Mouse (Mus musculus) G1E (cell line): Measurements from ENCODE around the gene Pik3r2. TPM values are rescaled to one million over a fixed set of nuclear protein-coding genes. Genes with fewer than 3 reads are reported as not detected.

Experiments
- ATAC-seq: 2 replicates; pipeline ENCODE4 v1.8.0; 2016; ENCODE audit warnings: mild to moderate bottlenecking; ENCODE audit not compliant: insufficient number of reproducible peaks, poor library complexity, low FRiP score, severe bottlenecking; ENCODE audit errors: extremely low read depth
- DNase-seq: peaks from one replicate; pipeline ENCODE4 v3.0.0; 2012; ENCODE audit warnings: low spot score
- H3K27me3 ChIP-seq: 2 replicates; pipeline ENCODE4 v1.6.1; 2012; ENCODE audit warnings: mild to moderate bottlenecking, low read length, inconsistent platforms; ENCODE audit not compliant: insufficient read depth
- H3K36me3 ChIP-seq: replicated peaks from 2 replicates; pipeline ENCODE3; 2012; ENCODE audit warnings: mild to moderate bottlenecking, inconsistent platforms
- H3K4me1 ChIP-seq: 2 replicates; pipeline ENCODE4 v1.6.1; 2012; ENCODE audit warnings: low read depth, low read length, inconsistent platforms, mixed read lengths; ENCODE audit not compliant: insufficient read depth
- H3K4me3 ChIP-seq: 2 replicates; pipeline ENCODE4 v1.5.1; 2012; ENCODE audit warnings: low read depth, mild to moderate bottlenecking, inconsistent platforms, low read length, moderate library complexity, mixed read lengths
- H3K9me3 ChIP-seq: replicated peaks from 2 replicates; pipeline ENCODE4 v1.6.1; 2012; ENCODE audit warnings: inconsistent platforms
- CTCF ChIP-seq: IDR thresholded peaks from 2 replicates; pipeline ENCODE4 v1.5.1; 2012; ENCODE audit warnings: low read depth, low read length, inconsistent platforms, mixed read lengths
- GATA1 ChIP-seq: IDR thresholded peaks from 2 replicates; pipeline ENCODE4 v1.6.1; 2012; ENCODE audit warnings: borderline replicate concordance, low read length, inconsistent platforms, mixed read lengths
- GATA2 ChIP-seq: IDR thresholded peaks from 2 replicates; pipeline ENCODE4 v1.6.1; 2012; ENCODE audit warnings: low read depth, low read length, inconsistent platforms, borderline replicate concordance
- POLR2AphosphoS5 ChIP-seq: IDR thresholded peaks from 2 replicates; pipeline ENCODE4 v1.6.1; 2012; ENCODE audit warnings: low read depth, low read length, inconsistent platforms; ENCODE audit not compliant: insufficient replicate concordance
- TAL1 ChIP-seq: conservative IDR thresholded peaks from 2 replicates; pipeline ENCODE4 v1.6.1; 2012; ENCODE audit warnings: low read depth, low read length, inconsistent platforms, mixed read lengths
- polyA plus RNA-seq: library from polyadenylated mRNA; stranded (reverse); fragments of >175 nt; gene quantifications from 2 replicates; pipeline ENCODE4 v1.2.3, GENCODE M21; 2012
- total RNA-seq, 2 experiments: library from RNA; stranded (forward) in 1 of 2; stranded (reverse) in 1 of 2; fragments of 200-1000 nt in 1 of 2; fragments of >200 nt in 1 of 2; fragmentation: Nextera tagmentation in 1 of 2; gene quantifications; 2 replicates each; pipeline ENCODE4 v1.2.3; 2014 to 2017

The Pik3r2 gene
- total and polyA plus RNA-seq, 3 experiments: 7.1 to 55.0 (median 13.3) TPM

- peaks cover 49% of the 10 kb centered on the region for H3K36me3 ChIP-seq
- no peaks in the 10 kb centered on the region; the same call in 1 of the 2 replicates for H3K27me3 ChIP-seq
- no peak overlapping the region for H3K4me3 ChIP-seq
- ATAC-seq (no peak), DNase-seq (no peak)
- H3K9me3 ChIP-seq: no peaks in the 10 kb centered on the region
- TF ChIP-seq POLR2AphosphoS5 (no peak), GATA2 (no peak), TAL1 (no peak), CTCF (no peak), GATA1 (no peak)
- H3K4me1 ChIP-seq: peaks cover 80% of the 10 kb centered on the region
These were observed 18.9 kb upstream of the Pik3r2 start for GRCm38 (mm10) chr8:70795370-70795769.

DNA sequence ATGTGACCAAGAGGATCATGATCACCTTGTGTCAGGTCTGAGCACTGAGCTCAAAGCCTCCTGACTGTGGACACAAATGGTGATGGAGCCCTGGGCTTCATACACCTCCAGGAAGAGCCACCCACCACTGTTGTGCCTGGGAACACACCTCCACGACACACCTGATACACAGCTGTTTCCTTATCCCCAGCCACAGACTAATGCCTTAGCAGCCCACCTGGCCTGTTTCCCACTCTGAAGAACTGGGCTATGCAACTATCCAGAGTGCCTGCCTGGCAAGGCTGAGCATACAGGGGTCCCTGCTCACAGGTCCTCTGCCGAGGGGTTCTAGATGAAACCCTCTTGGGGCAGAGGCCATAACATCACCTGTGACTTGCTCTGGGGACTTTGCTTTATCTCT, 17.7 kb upstream of the Pik3r2 start:
- H3K36me3 ChIP-seq: peaks cover 52% of the 10 kb centered on the region
- no peak for TF ChIP-seq POLR2AphosphoS5
- TF ChIP-seq TAL1: no peak
- TF ChIP-seq GATA1: no peak
- no peak for TF ChIP-seq CTCF
- TF ChIP-seq GATA2: no peak
- H3K27me3 ChIP-seq: no peaks in the 10 kb centered on the region; the same call in 1 of the 2 replicates
- no peaks in the 10 kb centered on the region for H3K9me3 ChIP-seq
- ATAC-seq (no peak), DNase-seq (no peak)
- no peak overlapping the region for H3K4me3 ChIP-seq
- H3K4me1 ChIP-seq: peaks cover 84% of the 10 kb centered on the region

DNA sequence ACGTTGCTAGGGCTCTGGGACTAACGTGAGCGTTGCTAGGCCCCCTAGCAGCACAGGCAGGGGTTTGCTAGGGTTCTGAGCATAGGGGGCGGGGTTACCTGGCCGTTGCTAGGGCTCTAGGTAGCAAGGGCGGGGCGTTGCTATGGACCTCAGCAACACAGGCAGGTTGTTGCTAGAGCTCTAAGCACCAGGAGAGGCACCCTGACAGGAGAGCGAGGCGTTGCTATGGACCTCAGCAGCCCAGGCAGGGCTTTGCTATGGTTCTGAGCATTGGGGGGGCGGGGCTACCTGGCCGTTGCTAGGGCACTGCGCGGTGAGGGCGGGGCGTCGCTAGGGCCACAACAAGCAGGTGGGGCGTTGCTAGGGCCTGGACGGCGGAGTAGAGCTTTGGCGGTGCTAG, 16.2 kb upstream of the Pik3r2 start:
- TF ChIP-seq TAL1 (no peak), GATA2 (no peak), GATA1 (no peak), CTCF (no peak), POLR2AphosphoS5 (no peak)
- DNase-seq (peak; percentile 35), ATAC-seq (no peak)
- Histone ChIP-seq H3K4me3 (peak overlapping the region; percentile 90), H3K27me3 (no peaks in the 10 kb centered on the region; the same call in 1 of the 2 replicates), H3K9me3 (no peaks in the 10 kb centered on the region), H3K4me1 (peaks cover 85% of the 10 kb centered on the region), H3K36me3 (peaks cover 60% of the 10 kb centered on the region)

DNA sequence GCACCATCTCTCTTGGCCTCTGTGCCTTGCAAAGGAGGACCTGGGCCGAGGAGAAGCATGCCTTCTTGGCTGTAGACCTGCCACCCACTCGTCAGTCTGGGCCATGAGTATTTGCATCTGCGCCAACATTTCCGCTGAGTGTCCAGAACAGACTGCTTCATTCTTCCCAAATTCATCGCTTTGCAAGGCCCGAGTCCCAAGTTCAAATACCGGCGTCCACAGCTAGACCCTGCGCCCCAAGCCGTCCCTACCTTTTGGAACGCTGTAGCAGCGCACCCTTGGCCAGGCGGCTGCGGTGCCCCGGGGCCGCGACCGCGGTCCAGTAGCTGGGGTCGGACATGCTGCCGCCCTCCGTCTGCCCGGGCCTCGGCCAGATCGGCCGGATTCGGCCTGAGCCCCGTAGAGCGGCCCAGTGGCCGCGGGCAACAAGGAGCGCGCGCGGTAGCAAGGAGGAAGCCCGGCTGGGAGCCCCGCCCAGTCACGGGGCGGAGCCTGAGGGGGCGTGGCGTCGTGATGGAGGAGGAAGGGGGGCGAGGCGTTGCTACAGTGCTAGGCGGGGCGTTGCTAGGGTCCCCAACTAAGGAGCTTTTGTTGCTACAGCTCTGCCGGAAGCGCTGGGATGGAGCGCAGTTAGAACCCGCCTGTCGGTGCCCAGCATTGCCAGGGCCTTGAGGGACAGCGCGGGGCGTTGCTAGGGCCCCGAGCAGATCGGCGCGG, 15.6 kb upstream of the Pik3r2 start:
- Histone ChIP-seq H3K36me3 (peaks cover 66% of the 10 kb centered on the region), H3K27me3 (no peaks in the 10 kb centered on the region; the same call in 1 of the 2 replicates), H3K4me1 (peaks cover 82% of the 10 kb centered on the region), H3K9me3 (no peaks in the 10 kb centered on the region), H3K4me3 (peak overlapping the region; percentile 90)
- TF ChIP-seq GATA2 (no peak), GATA1 (no peak), TAL1 (no peak), POLR2AphosphoS5 (no peak), CTCF (no peak)
- ATAC-seq: peak; percentile 50
- peak; percentile 81 for DNase-seq

DNA sequence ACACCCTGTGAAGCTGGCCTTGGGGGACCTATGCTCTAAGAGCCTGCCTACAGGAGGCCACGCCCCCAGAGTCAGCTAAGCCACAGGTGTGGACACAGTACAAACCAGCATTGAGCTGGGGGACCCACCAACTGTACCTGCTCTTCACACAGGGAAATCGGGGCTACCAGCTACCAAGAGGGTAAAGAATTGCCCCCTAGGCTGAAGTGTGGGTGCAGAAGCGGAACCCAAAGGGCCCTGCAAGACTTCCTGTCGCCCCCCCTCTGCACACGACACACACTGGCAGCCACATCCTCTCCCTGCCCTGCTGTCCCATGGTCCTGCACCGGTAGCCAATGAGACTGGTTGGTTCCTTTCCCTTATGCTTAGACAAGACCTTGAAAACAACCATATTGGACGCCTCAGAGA, 14.8 kb upstream of the Pik3r2 start:
- peaks cover 74% of the 10 kb centered on the region for H3K36me3 ChIP-seq

DNA sequence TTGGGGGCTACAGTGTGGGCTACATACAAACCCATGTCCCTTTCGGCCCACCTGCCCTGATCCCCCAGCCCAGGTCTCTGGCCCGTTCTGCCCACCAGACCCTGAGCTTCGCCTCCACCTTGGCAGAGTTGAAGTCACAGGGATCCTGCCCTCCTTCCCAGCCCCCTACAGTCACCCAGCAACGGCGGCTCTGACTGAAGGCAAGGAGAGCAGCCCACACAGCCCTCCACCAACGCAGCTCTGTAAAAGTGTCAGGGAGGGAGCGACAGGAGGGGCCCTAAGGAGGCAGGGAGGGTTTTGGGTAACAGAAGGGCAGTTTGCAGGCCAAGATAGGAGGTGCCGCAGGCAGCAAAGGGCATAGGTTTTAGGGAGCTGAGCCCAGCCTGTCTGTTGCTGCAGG, 14.3 kb upstream of the Pik3r2 start:
- no peak for DNase-seq
- Histone ChIP-seq H3K9me3 (no peaks in the 10 kb centered on the region), H3K4me3 (peak overlapping the region; percentile 90), H3K36me3 (peaks cover 78% of the 10 kb centered on the region), H3K27me3 (no peaks in the 10 kb centered on the region; the same call in 1 of the 2 replicates), H3K4me1 (peaks cover 82% of the 10 kb centered on the region)
- no peak for TF ChIP-seq POLR2AphosphoS5
- no peak for TF ChIP-seq GATA1
- no peak for TF ChIP-seq GATA2
- no peak for TF ChIP-seq TAL1
- no peak for TF ChIP-seq CTCF
- no peak for ATAC-seq

More for the DNA sequence above, 14.8 kb upstream of the Pik3r2 start:
- peaks cover 82% of the 10 kb centered on the region for H3K4me1 ChIP-seq
- TF ChIP-seq CTCF (no peak), TAL1 (no peak), POLR2AphosphoS5 (no peak), GATA2 (no peak), GATA1 (no peak)
- peak overlapping the region; percentile 90 for H3K4me3 ChIP-seq
- DNase-seq (peak; percentile 84), ATAC-seq (peak; percentile 60)
- no peaks in the 10 kb centered on the region; the same call in 1 of the 2 replicates for H3K27me3 ChIP-seq
- H3K9me3 ChIP-seq: no peaks in the 10 kb centered on the region
